Mouse (Mus musculus) spleen, postnatal 10 days (tissue): ENCODE measurements at regions not wholly inside any gene's neighbourhood (a gene's known extent, or its start where the extent isn't known, plus 50 kb on each side); places are given as distances from the start of the nearest gene placed in this dataset.

Experiments
- DNase-seq, 2 experiments: peaks; one replicate each; pipeline ENCODE4 v3.0.0; 2021 to 2022; ENCODE audit warnings: low spot score in 2 of 2

- no peak for DNase-seq
Observed at GRCm38 (mm10) chr1:55983522-55984066, 577.9 kb downstream of the Plcl1 start.

GRCm38 (mm10) chr1:55997074-55997473 is 591.4 kb downstream of the Plcl1 start:
- no peak for DNase-seq
